Mouse (Mus musculus) layer of hippocampus, adult 9-11 months (tissue): ENCODE measurements at regions not wholly inside any gene's neighbourhood (a gene's known extent, or its start where the extent isn't known, plus 50 kb on each side); places are given as distances from the start of the nearest gene placed in this dataset.

ENCODE experiments used
- DNase-seq: peaks from one replicate; pipeline ENCODE4 v3.0.0; 2022

GRCm38 (mm10) chr10:60936659-60937516 lies 105.5 kb upstream of the Unc5b start:
- no peak for DNase-seq

GRCm38 (mm10) chr10:60934297-60935286 lies 103.2 kb upstream of the Unc5b start:
- peak; percentile 71 for DNase-seq

- no peak for DNase-seq
These were observed 102.5 kb upstream of the Unc5b start for GRCm38 (mm10) chr10:60933891-60934290.

- DNase-seq = no peak
These were observed 101.5 kb upstream of the Unc5b start for GRCm38 (mm10) chr10:60932855-60933254.

GRCm38 (mm10) chr10:60931891-60932378 lies 100.6 kb upstream of the Unc5b start:
- peak; percentile 26 for DNase-seq

GRCm38 (mm10) chr10:60928646-60929045 lies 97.3 kb upstream of the Unc5b start:
- DNase-seq = no peak

- no peak for DNase-seq
These were observed 96.8 kb upstream of the Unc5b start for GRCm38 (mm10) chr10:60928164-60928563.

- DNase-seq = no peak
These were observed 95.3 kb upstream of the Unc5b start for GRCm38 (mm10) chr10:60926632-60927031.

- no peak for DNase-seq
These were observed 94.3 kb upstream of the Unc5b start for GRCm38 (mm10) chr10:60925644-60926043.

- no peak for DNase-seq
These were observed 93.8 kb upstream of the Unc5b start for GRCm38 (mm10) chr10:60925198-60925597.

- DNase-seq = no peak
These were observed 92.4 kb upstream of the Unc5b start for GRCm38 (mm10) chr10:60923806-60924205.

GRCm38 (mm10) chr10:60920621-60921020 lies 89.2 kb upstream of the Unc5b start:
- DNase-seq = no peak

GRCm38 (mm10) chr10:60918020-60918419 lies 86.6 kb upstream of the Unc5b start:
- DNase-seq = no peak

GRCm38 (mm10) chr10:60914391-60914790 lies 83.0 kb upstream of the Unc5b start:
- no peak for DNase-seq

- no peak for DNase-seq
These were observed 82.1 kb upstream of the Unc5b start for GRCm38 (mm10) chr10:60913456-60913900.

GRCm38 (mm10) chr10:60904351-60904750 lies 73.0 kb upstream of the Unc5b start:
- DNase-seq = no peak

- no peak for DNase-seq
These were observed 69.6 kb upstream of the Unc5b start for GRCm38 (mm10) chr10:60900992-60901391.

GRCm38 (mm10) chr10:60893810-60894147 lies 62.4 kb upstream of the Unc5b start:
- DNase-seq = no peak

GRCm38 (mm10) chr10:60893130-60893809 lies 61.9 kb upstream of the Unc5b start:
- no peak for DNase-seq

- DNase-seq = no peak
These were observed 61.3 kb upstream of the Unc5b start for GRCm38 (mm10) chr10:60892730-60893129.

GRCm38 (mm10) chr10:60891476-60892170 lies 60.2 kb upstream of the Unc5b start:
- DNase-seq = no peak

- DNase-seq = peak; percentile 23
These were observed 58.4 kb upstream of the Unc5b start for GRCm38 (mm10) chr10:60889792-60890191.
